Mouse (Mus musculus) E14TG2a.4 (cell line): ENCODE measurements around the gene Eif6.

Source experiments
- H3K27me3 ChIP-seq: 2 replicates; pipeline ENCODE4 v1.6.1; 2014; ENCODE audit warnings: low read length, control low read depth; ENCODE audit not compliant: insufficient read depth
- H3K36me3 ChIP-seq: 2 replicates; pipeline ENCODE4 v1.6.1; 2014; ENCODE audit warnings: low read length, control low read depth; ENCODE audit not compliant: insufficient read depth
- H3K4me1 ChIP-seq: replicated peaks from 2 replicates; pipeline ENCODE4 v1.6.1; 2014; ENCODE audit warnings: low read depth, low read length, control low read depth
- H3K4me3 ChIP-seq: replicated peaks from 2 replicates; pipeline ENCODE4 v1.5.1; 2014; ENCODE audit warnings: mild to moderate bottlenecking, low read length
- H3K9me3 ChIP-seq: 2 replicates; pipeline ENCODE4 v1.6.1; 2014; ENCODE audit warnings: low read length, control low read depth
- CTCF ChIP-seq: conservative IDR thresholded peaks from 2 replicates; pipeline ENCODE4 v1.5.1; 2014; ENCODE audit warnings: low read length
- NANOG ChIP-seq: IDR thresholded peaks from 2 replicates; pipeline ENCODE4 v1.6.1; 2014; ENCODE audit warnings: borderline replicate concordance, low read length, mixed read lengths
- POU5F1 ChIP-seq: IDR thresholded peaks from 2 replicates; pipeline ENCODE4 v1.6.1; 2014; ENCODE audit warnings: low read length, borderline replicate concordance

The Eif6 gene

DNA sequence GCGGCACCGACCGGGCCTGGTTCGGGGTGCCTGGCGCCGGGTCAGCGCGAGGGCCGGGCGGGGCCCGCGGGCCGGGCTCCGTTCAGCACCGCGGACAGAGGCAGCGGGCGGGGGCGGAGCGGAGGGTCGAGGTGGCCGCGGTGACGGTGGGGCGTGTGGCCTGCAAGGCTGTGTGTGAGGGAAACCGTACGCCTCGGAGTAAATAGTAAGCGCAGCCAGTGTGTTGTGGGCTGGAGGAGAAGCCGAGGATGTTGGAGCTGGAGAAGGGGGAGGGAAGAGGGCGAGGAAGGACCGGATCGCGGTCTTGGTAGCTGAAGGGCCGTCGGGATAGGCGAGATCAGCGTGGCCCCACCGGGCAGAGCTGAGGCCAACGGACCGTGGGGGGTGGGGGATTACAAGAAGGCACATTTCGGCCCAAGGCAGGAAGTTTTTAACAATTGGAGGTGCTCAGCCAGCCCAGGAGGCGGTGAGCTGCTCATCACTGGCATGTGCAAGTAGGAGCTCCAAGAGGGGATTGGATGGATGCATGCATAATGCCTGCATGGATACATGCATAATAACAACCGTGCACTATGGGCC lies 51.0 kb downstream of the Eif6 start:
- Histone ChIP-seq H3K4me1 (peaks cover 11% of the 10 kb centered on the region), H3K9me3 (no peaks in the 10 kb centered on the region), H3K4me3 (peak overlapping the region; percentile 81), H3K27me3 (peaks cover 60% of the 10 kb centered on the region), H3K36me3 (no peaks in the 10 kb centered on the region)
- no peak for TF ChIP-seq POU5F1
- no peak for TF ChIP-seq NANOG
- TF ChIP-seq CTCF, result no peak

- peaks cover 11% of the 10 kb centered on the region for H3K4me1 ChIP-seq
- no peak for TF ChIP-seq NANOG
- no peak for TF ChIP-seq CTCF
- no peak for TF ChIP-seq POU5F1
- H3K36me3 ChIP-seq, result no peaks in the 10 kb centered on the region
- H3K27me3 ChIP-seq, result peaks cover 60% of the 10 kb centered on the region
- no peaks in the 10 kb centered on the region for H3K9me3 ChIP-seq
- peak within 1 kb of the TSS; percentile 81 for H3K4me3 ChIP-seq
These were observed 51.6 kb downstream of the Eif6 start, which contains the start of gene Mmp24 for GRCm38 (mm10) chr2:155774927-155775684. TSS of gene Mmp24 (plus strand) at chr2:155775342.

DNA sequence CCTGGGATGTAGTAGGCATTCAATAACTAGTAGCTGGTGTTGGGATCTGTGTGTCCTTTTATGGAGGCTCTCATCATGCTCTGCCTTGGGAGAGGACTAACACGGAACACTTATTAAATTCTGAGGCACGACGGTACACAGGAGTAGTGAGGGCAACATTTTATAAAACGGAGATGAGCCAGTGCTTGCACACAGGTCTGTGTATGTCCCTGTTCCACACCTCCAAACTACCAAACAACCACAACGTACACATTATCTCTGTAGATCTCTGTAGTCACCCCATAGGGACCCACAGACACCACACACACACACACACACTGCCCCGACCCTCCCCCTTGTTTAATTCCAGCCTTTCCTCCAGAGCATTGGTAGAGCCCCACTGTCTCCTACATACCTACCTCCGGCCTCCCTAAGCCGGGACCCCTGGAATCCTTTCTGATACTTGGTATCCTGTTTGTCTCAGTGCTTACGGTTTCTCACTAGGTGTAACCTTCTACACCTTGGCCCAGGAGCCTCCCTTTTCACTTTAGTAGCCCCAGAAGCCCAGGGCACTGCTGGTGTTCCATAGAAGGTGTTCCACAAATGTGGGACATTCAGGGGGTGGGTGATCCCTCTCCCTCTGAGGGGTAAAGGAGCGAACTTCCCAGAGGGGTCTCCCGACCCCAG lies 52.3 kb downstream of the Eif6 start:
- no peaks in the 10 kb centered on the region for H3K9me3 ChIP-seq
- H3K4me3 ChIP-seq, result peak overlapping the region; percentile 81
- TF ChIP-seq CTCF (no peak), NANOG (no peak), POU5F1 (no peak)
- no peaks in the 10 kb centered on the region for H3K36me3 ChIP-seq
- peaks cover 11% of the 10 kb centered on the region for H3K4me1 ChIP-seq
- peaks cover 62% of the 10 kb centered on the region for H3K27me3 ChIP-seq

- H3K36me3 ChIP-seq, result no peaks in the 10 kb centered on the region
- peaks cover 11% of the 10 kb centered on the region for H3K4me1 ChIP-seq
- H3K27me3 ChIP-seq, result peaks cover 63% of the 10 kb centered on the region
- no peaks in the 10 kb centered on the region for H3K9me3 ChIP-seq
- TF ChIP-seq POU5F1 (no peak), NANOG (no peak), CTCF (no peak)
- H3K4me3 ChIP-seq, result no peak overlapping the region
These were observed 53.1 kb downstream of the Eif6 start for GRCm38 (mm10) chr2:155773664-155774063.
